In genomic region chr5:113952519-113952918, GRCm38 (mm10) we compare ENCODE assay signal across 17 mouse cellular contexts. TPM values are rescaled to one million over a fixed set of nuclear protein-coding genes. Genes with fewer than 3 reads are reported as not detected.
DNase-seq lines count a peak whose midpoint lies in the region; ATAC-seq and TF ChIP-seq lines count a peak whose summit lies in the region.
"Had no signal": no experiment of that assay in that cellular context is flagged by ENCODE, and none has a peak within 500 bp of the region (broad histone marks: within the 10 kb centered on the region; RNA-seq: fewer than 3 reads in every experiment).

No protein-coding gene starts in this region.

- no peak overlapping the region for H3K4me2 ChIP-seq in lung, embryonic 15.5 days
- peak overlapping the region; percentile 56 for H3K4me2 ChIP-seq in liver, embryonic 11.5 days
- peak overlapping the region; percentile 72 for H3K4me2 ChIP-seq in myocyte (ENCODE audit: low read depth)
- no peak overlapping the region for H3K4me2 ChIP-seq in midbrain, embryonic 14.5 days (ENCODE audit: low read length)
- H3K4me2 ChIP-seq: embryonic facial prominence, embryonic 15.5 days; limb, embryonic 15.5 days; midbrain, embryonic 12.5 days; neural tube, embryonic 13.5 days had no signal

- ATAC-seq in lung, embryonic 15.5 days (ENCODE audit: borderline replicate concordance, extremely low read depth, low FRiP score, low TSS enrichment), result no peak
- ATAC-seq in liver, embryonic 11.5 days (replicated peaks; ENCODE audit: low FRiP score), result peak; percentile 21; the same call in 1 of the 2 replicates
- ATAC-seq in midbrain, embryonic 14.5 days (ENCODE audit: low FRiP score, low TSS enrichment), result no peak

- H3K4me1 ChIP-seq in heart, embryonic 10.5 days, result peaks cover 42% of the 10 kb centered on the region
- 0 out of 2 replicates have a peak, but pooled peaks cover 14% of the 10 kb centered on the region for H3K4me1 ChIP-seq in lung, embryonic 15.5 days
- H3K4me1 ChIP-seq in liver, embryonic 11.5 days (replicated peaks; ENCODE audit: control insufficient read depth, insufficient read depth, low read length), result peaks cover 33% of the 10 kb centered on the region
- no peaks in the 10 kb centered on the region for H3K4me1 ChIP-seq in midbrain, embryonic 14.5 days (ENCODE audit: control insufficient read depth, insufficient read depth, low read length)
- H3K4me1 ChIP-seq: embryonic facial prominence, embryonic 15.5 days; midbrain, embryonic 12.5 days had no signal

- no peak overlapping the region for H3K9ac ChIP-seq in lung, embryonic 15.5 days
- H3K9ac ChIP-seq in liver, embryonic 11.5 days (ENCODE audit: low read depth, low read length), result peak overlapping the region; percentile 50
- no peak overlapping the region for H3K9ac ChIP-seq in midbrain, embryonic 14.5 days (replicated peaks; ENCODE audit: low read length)
- H3K9ac ChIP-seq: embryonic facial prominence, embryonic 15.5 days; limb, embryonic 15.5 days; midbrain, embryonic 12.5 days; neural tube, embryonic 13.5 days had no signal

- no peak for TF ChIP-seq POLR2A in myocyte (IDR thresholded peaks at IDR 0.05; ENCODE audit: insufficient read length, low read depth)

- H3K27ac ChIP-seq in heart, embryonic 10.5 days, result peak overlapping the region; percentile 87
- peak overlapping the region; percentile 3; the same call in 1 of the 2 replicates for H3K27ac ChIP-seq in lung, embryonic 15.5 days
- H3K27ac ChIP-seq in liver, embryonic 11.5 days (ENCODE audit: low read depth, low read length), result peak overlapping the region; percentile 89
- no peak overlapping the region for H3K27ac ChIP-seq in midbrain, embryonic 14.5 days (replicated peaks; ENCODE audit: low read depth, low read length)
- H3K27ac ChIP-seq: embryonic facial prominence, embryonic 15.5 days; left cerebral cortex, adult 2 months; limb, embryonic 15.5 days; midbrain, embryonic 12.5 days; neural tube, embryonic 13.5 days had no signal

- H3ac ChIP-seq in myocyte (ENCODE audit: control insufficient read depth, insufficient read length), result no peak overlapping the region

- WGBS in heart, embryonic 10.5 days, result 44% methylated on average over 10 of the region's 10 CpGs
- 61% methylated on average over 10 of the region's 10 CpGs for WGBS in lung, embryonic 15.5 days
- 27% methylated on average over 10 of the region's 10 CpGs for WGBS in liver, embryonic 11.5 days
- WGBS in midbrain, embryonic 14.5 days, result 95% methylated on average over 10 of the region's 10 CpGs

- H3K27me3 ChIP-seq in heart, embryonic 10.5 days (ENCODE audit: insufficient read depth, poor library complexity, severe bottlenecking), result no peaks in the 10 kb centered on the region
- H3K27me3 ChIP-seq in lung, embryonic 15.5 days, result no peaks in the 10 kb centered on the region
- H3K27me3 ChIP-seq in liver, embryonic 11.5 days (replicated peaks; ENCODE audit: control insufficient read depth, insufficient read depth, low read length), result no peaks in the 10 kb centered on the region
- no peaks in the 10 kb centered on the region for H3K27me3 ChIP-seq in myocyte (ENCODE audit: control insufficient read depth, insufficient read depth, insufficient read length)
- H3K27me3 ChIP-seq in midbrain, embryonic 14.5 days (ENCODE audit: control insufficient read depth, insufficient read depth, low read length), result no peaks in the 10 kb centered on the region
- H3K27me3 ChIP-seq: embryonic facial prominence, embryonic 15.5 days; limb, embryonic 15.5 days; midbrain, embryonic 12.5 days; neural tube, embryonic 13.5 days had no signal

- no peaks in the 10 kb centered on the region for H3K79me2 ChIP-seq in myocyte (ENCODE audit: control insufficient read depth, insufficient read depth)

- DNase-seq in heart, embryonic 10.5 days (ENCODE audit: low spot score), result no peak
- no peak for DNase-seq in heart, postnatal 4 days
- DNase-seq in lung, adult 18-20 months, result no peak
- no peak for DNase-seq in liver, embryonic 11.5 days (ENCODE audit: low spot score)
- no peak for DNase-seq in midbrain, embryonic 14.5 days
- no peak for DNase-seq in frontal cortex, postnatal 25 days (ENCODE audit: low spot score in 2 of 2)
- DNase-seq: adrenal gland, postnatal 25 days; heart, postnatal 10 days; kidney, adult 18-20 months; retina, postnatal 1 day had no signal

- H3K36me3 ChIP-seq in heart, embryonic 10.5 days, result peaks cover 63% of the 10 kb centered on the region
- H3K36me3 ChIP-seq in lung, embryonic 15.5 days, result peaks cover 74% of the 10 kb centered on the region
- peaks cover 35% of the 10 kb centered on the region for H3K36me3 ChIP-seq in liver, embryonic 11.5 days (ENCODE audit: control insufficient read depth, insufficient read depth, low read length)
- H3K36me3 ChIP-seq in myocyte (ENCODE audit: control insufficient read depth, insufficient read depth), result peaks cover 4% of the 10 kb centered on the region
- H3K36me3 ChIP-seq in midbrain, embryonic 14.5 days (ENCODE audit: control insufficient read depth, insufficient read depth, low read length), result peaks cover 72% of the 10 kb centered on the region

- no peak overlapping the region for H3K4me3 ChIP-seq in heart, embryonic 10.5 days
- H3K4me3 ChIP-seq in lung, embryonic 15.5 days, result no peak overlapping the region
- H3K4me3 ChIP-seq in liver, embryonic 11.5 days (ENCODE audit: low read depth, low read length), result no peak overlapping the region
- H3K4me3 ChIP-seq in myocyte, result no peak overlapping the region
- H3K4me3 ChIP-seq in midbrain, embryonic 14.5 days (replicated peaks; ENCODE audit: low read depth, low read length), result no peak overlapping the region
- H3K4me3 ChIP-seq: embryonic facial prominence, embryonic 15.5 days; left cerebral cortex, adult 2 months; limb, embryonic 15.5 days; midbrain, embryonic 12.5 days; neural tube, embryonic 13.5 days had no signal

- H3K9me3 ChIP-seq in heart, embryonic 10.5 days, result no peaks in the 10 kb centered on the region
- H3K9me3 ChIP-seq in lung, embryonic 15.5 days, result no peaks in the 10 kb centered on the region
- H3K9me3 ChIP-seq in liver, embryonic 11.5 days (ENCODE audit: control insufficient read depth, low read length), result no peaks in the 10 kb centered on the region
- H3K9me3 ChIP-seq in midbrain, embryonic 14.5 days (ENCODE audit: control insufficient read depth, low read length), result no peaks in the 10 kb centered on the region
- H3K9me3 ChIP-seq: embryonic facial prominence, embryonic 15.5 days; limb, embryonic 15.5 days; midbrain, embryonic 12.5 days; neural tube, embryonic 13.5 days had no signal

TF ChIP-seq in myocyte, 11 proteins besides CTCF, POLR2A, EP300 and RAD21:
- TF ChIP-seq MYOD1 (IDR thresholded peaks at IDR 0.05; ENCODE audit: control insufficient read depth in 1 of 3, insufficient read length in 2 of 3, low read depth in 2 of 3) (peak in 1 of 3 experiments; percentile 6), USF1 (IDR thresholded peaks at IDR 0.05; ENCODE audit: low read depth) (no peak), REST (IDR thresholded peaks at IDR 0.05; ENCODE audit: insufficient read depth, insufficient read length) (no peak), MAX (IDR thresholded peaks at IDR 0.05; ENCODE audit: low read depth) (no peak), SRF (IDR thresholded peaks at IDR 0.05; ENCODE audit: control insufficient read depth, insufficient read length, low read depth) (no peak), CEBPB (IDR thresholded peaks at IDR 0.05; ENCODE audit: insufficient read depth, poor library complexity, severe bottlenecking) (no peak), POLR2AphosphoS2 (IDR thresholded peaks at IDR 0.05; ENCODE audit: insufficient read length, low read depth) (no peak)
TF ChIP-seq in myocyte: peak in this region for 1.

RNA-seq across cellular contexts. Expression of gene Ssh1, which starts 41.2 kb away (rescaled TPM):
- 16.7 and 18.3 TPM in 2 replicates for polyA plus RNA-seq in heart, embryonic 10.5 days (2016; fragmentation: Nextera tagmentation; extraction: Ambion mirVana)
- total RNA-seq in heart, postnatal 4 days (2021), result 10 to 100 TPM; 24.0 to 25.0 TPM
- polyA plus RNA-seq in lung, embryonic 15.5 days (2015; fragmentation: Nextera tagmentation; extraction: Ambion mirVana), result 15.7 and 16.6 TPM in 2 replicates
- polyA plus RNA-seq in liver, embryonic 11.5 days (2014; fragmentation: Nextera tagmentation; extraction: Ambion mirVana), result 16.2 and 17.8 TPM in 2 replicates
- polyA plus RNA-seq in myocyte (2012; fragmentation: generic; extraction: Trizol), result 3.4 TPM
- polyA plus RNA-seq in midbrain, embryonic 14.5 days (2014; fragmentation: Nextera tagmentation; extraction: Ambion mirVana), result 15.5 and 22.4 TPM in 2 replicates

RNA-seq across cellular contexts. Expression of gene Coro1c, which starts 44.0 kb away (rescaled TPM):
- polyA plus RNA-seq in heart, embryonic 10.5 days (2016; fragmentation: Nextera tagmentation; extraction: Ambion mirVana), result 163 and 178 TPM in 2 replicates
- 100 to 1,000 TPM in 1 of 2 experiments, 10 to 100 TPM in 1; 92.4 to 108 TPM for total RNA-seq in heart, postnatal 4 days (2021)
- polyA plus RNA-seq in lung, embryonic 15.5 days (2015; fragmentation: Nextera tagmentation; extraction: Ambion mirVana), result 143 and 144 TPM in 2 replicates
- polyA plus RNA-seq in liver, embryonic 11.5 days (2014; fragmentation: Nextera tagmentation; extraction: Ambion mirVana), result 122 and 137 TPM in 2 replicates
- polyA plus RNA-seq in myocyte (2012; fragmentation: generic; extraction: Trizol), result 58.9 TPM
- 133 and 201 TPM in 2 replicates for polyA plus RNA-seq in midbrain, embryonic 14.5 days (2014; fragmentation: Nextera tagmentation; extraction: Ambion mirVana)

RNA-seq across cellular contexts. Expression of gene Dao, which starts 51.0 kb away (rescaled TPM):
- polyA plus RNA-seq in heart, embryonic 10.5 days (2016; fragmentation: Nextera tagmentation; extraction: Ambion mirVana), result not detected in 2 replicates
- not detected for total RNA-seq in heart, postnatal 4 days (2021)
- not detected in 2 replicates for polyA plus RNA-seq in lung, embryonic 15.5 days (2015; fragmentation: Nextera tagmentation; extraction: Ambion mirVana)
- polyA plus RNA-seq in liver, embryonic 11.5 days (2014; fragmentation: Nextera tagmentation; extraction: Ambion mirVana), result 0.23 TPM in 1 of 2 replicates, not detected in the other
- polyA plus RNA-seq in myocyte (2012; fragmentation: generic; extraction: Trizol), result not detected
- not detected in 2 replicates for polyA plus RNA-seq in midbrain, embryonic 14.5 days (2014; fragmentation: Nextera tagmentation; extraction: Ambion mirVana)
- total RNA-seq: adrenal gland, postnatal 25 days; heart, postnatal 10 days; left cerebral cortex, adult 2 months had no signal
- polyA plus RNA-seq: embryonic facial prominence, embryonic 15.5 days; limb, embryonic 15.5 days; midbrain, embryonic 12.5 days; neural tube, embryonic 13.5 days had no signal

Comparison
In these comparisons a context has a peak if more than half of its experiments do, and no peak if none do; other contexts are left out.
1. H3K4me2 ChIP-seq: peak in liver, embryonic 11.5 days (single experiment) and myocyte (single experiment); none in lung, embryonic 15.5 days (single experiment) and midbrain, embryonic 14.5 days (single experiment).